Mouse (Mus musculus) midbrain, embryonic 15.5 days (tissue): ENCODE data around the gene Fgfr2. TPM values are rescaled to one million over a fixed set of nuclear protein-coding genes. Genes with fewer than 3 reads are reported as not detected.

ENCODE experiments used
- ATAC-seq: fragments of 200-750 bp; cut with Nextera tagmentation; replicated peaks from 2 replicates; pipeline ENCODE4 v1.8.0; 2017; ENCODE audit warnings: moderate TSS enrichment
- H3K27ac ChIP-seq: fragments of 300-500 bp; sonication (generic); 2 replicates; pipeline ENCODE4 v1.5.1; 2015; ENCODE audit warnings: mild to moderate bottlenecking, inconsistent platforms
- H3K27me3 ChIP-seq: fragments of 300-500 bp; sonication (generic); replicated peaks from 2 replicates; pipeline ENCODE4 v1.6.1; 2015; ENCODE audit warnings: inconsistent platforms
- H3K36me3 ChIP-seq: fragments of 300-500 bp; sonication (generic); replicated peaks from 2 replicates; pipeline ENCODE4 v1.6.1; 2015; ENCODE audit warnings: inconsistent platforms
- H3K4me1 ChIP-seq: fragments of 300-500 bp; sonication (generic); 2 replicates; pipeline ENCODE4 v1.6.1; 2015; ENCODE audit warnings: inconsistent platforms
- H3K4me2 ChIP-seq: fragments of 300-500 bp; sonication (generic); 2 replicates; pipeline ENCODE4 v1.6.1; 2015; ENCODE audit warnings: inconsistent platforms, mild to moderate bottlenecking, moderate library complexity
- H3K4me3 ChIP-seq: fragments of 300-500 bp; sonication (generic); 2 replicates; pipeline ENCODE4 v1.5.1; 2015; ENCODE audit warnings: mild to moderate bottlenecking, inconsistent platforms
- H3K9ac ChIP-seq: fragments of 300-500 bp; sonication (generic); 2 replicates; pipeline ENCODE4 v1.6.1; 2015; ENCODE audit warnings: mild to moderate bottlenecking, inconsistent platforms
- H3K9me3 ChIP-seq: fragments of 300-500 bp; sonication (generic); 2 replicates; pipeline ENCODE4 v1.6.1; 2016; ENCODE audit warnings: inconsistent platforms
- WGBS: fragments of 180-500 bp; shearing (Covaris S2); methylation state at CpG from one replicate; pipeline ENCODE4 v1.1.7; 2015; ENCODE audit warnings: mixed read lengths; 5-methylcytosine and 5-hydroxymethylcytosine counted together
- polyA plus RNA-seq: library from polyadenylated mRNA; unstranded; fragments of >200 nt; fragmentation: Nextera tagmentation; extraction: Ambion mirVana; gene quantifications from 2 replicates; pipeline ENCODE4 v1.2.1, GENCODE M21; 2015

The Fgfr2 gene
- polyA plus RNA-seq, 1 experiment from 2014 or later = 23.3 TPM

DNA sequence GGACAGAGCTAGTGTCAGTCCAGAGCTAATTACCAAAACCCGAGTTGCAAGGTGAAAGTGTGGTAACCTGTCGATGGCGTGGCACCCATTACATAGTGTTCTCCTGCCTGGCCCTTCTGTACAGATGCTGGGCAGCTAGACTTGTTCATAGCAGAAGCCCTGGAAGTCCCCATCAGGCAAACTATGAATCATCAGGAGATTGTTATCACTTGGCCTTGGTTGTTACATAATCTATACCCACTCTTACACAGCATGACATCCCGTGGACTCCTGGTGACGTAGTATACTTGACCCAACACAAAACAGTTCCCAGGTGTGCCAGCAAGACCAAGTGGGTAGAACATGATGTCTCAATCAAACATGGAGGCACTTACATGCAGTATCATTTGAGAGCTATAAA lies 2885.9 kb downstream of the Fgfr2 start:
- H3K4me1 ChIP-seq = no peaks in the 10 kb centered on the region
- ATAC-seq = no peak
- 88% methylated on average over 5 of the region's 5 CpGs for WGBS

GRCm38 (mm10) chr7:130233777-130234176 lies 2889.4 kb downstream of the Fgfr2 start:
- no peak for ATAC-seq
- no peak overlapping the region for H3K9ac ChIP-seq
- no peak overlapping the region for H3K4me3 ChIP-seq
- H3K4me1 ChIP-seq = no peaks in the 10 kb centered on the region
- H3K4me2 ChIP-seq = no peak overlapping the region
- H3K27me3 ChIP-seq = no peaks in the 10 kb centered on the region
- no peak overlapping the region for H3K27ac ChIP-seq
- H3K9me3 ChIP-seq = no peaks in the 10 kb centered on the region
- H3K36me3 ChIP-seq = no peaks in the 10 kb centered on the region
- 80% methylated on average over 7 of the region's 7 CpGs for WGBS

More for the DNA sequence above, 2885.9 kb downstream of the Fgfr2 start:
- Histone ChIP-seq H3K4me3 (no peak overlapping the region), H3K9me3 (no peaks in the 10 kb centered on the region), H3K9ac (no peak overlapping the region), H3K36me3 (no peaks in the 10 kb centered on the region), H3K27ac (no peak overlapping the region), H3K27me3 (no peaks in the 10 kb centered on the region), H3K4me2 (no peak overlapping the region)

GRCm38 (mm10) chr7:130230034-130230433 lies 2893.1 kb downstream of the Fgfr2 start:
- Histone ChIP-seq H3K27me3 (no peaks in the 10 kb centered on the region), H3K9ac (no peak overlapping the region), H3K4me1 (peaks cover 5% of the 10 kb centered on the region; the same call in 1 of the 2 replicates), H3K27ac (no peak overlapping the region), H3K4me3 (no peak overlapping the region), H3K9me3 (no peaks in the 10 kb centered on the region), H3K4me2 (no peak overlapping the region), H3K36me3 (no peaks in the 10 kb centered on the region)
- ATAC-seq = no peak
- WGBS = 93% methylated on average over 4 of the region's 4 CpGs

- 79% methylated on average over 3 of the region's 3 CpGs for WGBS
- Histone ChIP-seq H3K9ac (no peak overlapping the region), H3K36me3 (no peaks in the 10 kb centered on the region), H3K27me3 (no peaks in the 10 kb centered on the region), H3K4me1 (peaks cover 20% of the 10 kb centered on the region), H3K9me3 (no peaks in the 10 kb centered on the region), H3K4me3 (no peak overlapping the region), H3K27ac (no peak overlapping the region), H3K4me2 (no peak overlapping the region)
- ATAC-seq = no peak
Observed at GRCm38 (mm10) chr7:130225227-130225626, 2897.9 kb downstream of the Fgfr2 start.

- no peaks in the 10 kb centered on the region for H3K9me3 ChIP-seq
- H3K27me3 ChIP-seq = peaks cover under 1% of the 10 kb centered on the region; the same call in 1 of the 2 replicates
- H3K9ac ChIP-seq = no peak overlapping the region
- no peaks in the 10 kb centered on the region for H3K36me3 ChIP-seq
- ATAC-seq = no peak
- 88% methylated on average over 8 of the region's 8 CpGs for WGBS
- H3K4me2 ChIP-seq = no peak overlapping the region
- no peak overlapping the region for H3K4me3 ChIP-seq
- peaks cover 20% of the 10 kb centered on the region for H3K4me1 ChIP-seq
- no peak overlapping the region for H3K27ac ChIP-seq
Observed at GRCm38 (mm10) chr7:130222633-130223354, 2900.4 kb downstream of the Fgfr2 start.

DNA sequence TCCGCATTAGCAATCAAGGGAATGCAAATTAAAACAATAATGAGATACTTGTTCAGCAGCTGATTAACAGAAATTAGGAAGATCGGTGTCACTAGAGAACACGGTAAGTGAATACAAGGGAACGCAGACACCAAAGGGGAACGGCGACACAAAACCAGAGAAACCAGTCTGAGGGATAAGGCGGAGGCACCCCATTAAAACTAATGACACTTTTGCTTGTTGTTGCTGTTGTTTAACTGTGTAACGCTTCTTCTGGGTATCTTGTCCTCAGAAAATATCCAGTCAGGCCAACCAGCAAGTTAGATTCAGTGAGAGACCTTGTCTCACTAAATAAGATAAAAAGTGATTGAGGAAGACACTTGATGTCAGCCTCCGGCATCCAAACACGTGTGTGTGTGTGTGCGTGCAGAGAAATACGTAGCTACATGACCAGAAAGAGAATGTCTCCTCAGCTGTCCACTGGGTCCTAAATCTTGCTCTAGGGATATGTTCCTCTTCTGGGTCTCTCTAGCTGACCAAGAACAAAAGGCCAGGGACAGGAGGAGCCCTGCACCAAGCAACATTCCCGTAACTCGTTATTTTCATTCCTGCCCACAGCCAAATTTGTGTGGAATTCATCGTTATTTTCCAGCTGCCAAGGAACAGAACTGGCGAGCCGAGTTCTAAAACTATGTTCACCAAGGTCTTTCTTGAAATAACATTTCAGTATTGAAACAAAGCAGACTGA lies 2901.3 kb downstream of the Fgfr2 start:
- no peak overlapping the region for H3K4me3 ChIP-seq
- H3K9me3 ChIP-seq = no peaks in the 10 kb centered on the region
- peaks cover 6% of the 10 kb centered on the region for H3K27me3 ChIP-seq
- H3K27ac ChIP-seq = no peak overlapping the region
- peaks cover 16% of the 10 kb centered on the region for H3K4me1 ChIP-seq
- ATAC-seq = no peak
- H3K36me3 ChIP-seq = no peaks in the 10 kb centered on the region
- 0 out of 2 replicates have a peak overlapping the region, but pooled peaks have one; percentile 4 for H3K4me2 ChIP-seq
- 59% methylated on average over 17 of the region's 17 CpGs for WGBS
- no peak overlapping the region for H3K9ac ChIP-seq

- 71% methylated on average over 4 of the region's 4 CpGs for WGBS
- H3K4me1 ChIP-seq = peaks cover 20% of the 10 kb centered on the region
- H3K4me3 ChIP-seq = no peak overlapping the region
- H3K9me3 ChIP-seq = no peaks in the 10 kb centered on the region
- no peak overlapping the region for H3K9ac ChIP-seq
- no peak overlapping the region for H3K27ac ChIP-seq
- ATAC-seq = no peak
- no peak overlapping the region for H3K4me2 ChIP-seq
- H3K36me3 ChIP-seq = no peaks in the 10 kb centered on the region
- H3K27me3 ChIP-seq = peaks cover 6% of the 10 kb centered on the region
Observed at GRCm38 (mm10) chr7:130220627-130221026, 2902.5 kb downstream of the Fgfr2 start.

DNA sequence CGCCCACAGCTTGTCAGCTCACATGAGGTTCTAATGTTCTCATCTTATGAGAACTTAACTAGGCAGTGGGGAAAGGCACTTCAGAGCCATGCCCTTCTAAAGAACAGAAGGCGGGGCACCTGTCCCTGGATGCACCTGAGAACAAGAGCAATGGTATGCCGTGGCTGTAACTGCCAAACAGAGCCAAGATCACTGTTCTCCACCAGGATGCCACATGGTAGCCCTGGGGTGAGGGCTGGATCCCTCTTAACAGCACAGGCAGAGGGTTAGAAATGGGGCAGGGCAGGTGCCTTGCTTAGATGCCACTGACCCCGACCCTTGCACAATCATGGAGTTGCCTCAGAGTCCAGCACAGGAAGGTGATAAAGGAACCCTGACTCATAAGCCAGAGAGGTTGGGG lies 2903.3 kb downstream of the Fgfr2 start:
- Histone ChIP-seq H3K36me3 (no peaks in the 10 kb centered on the region), H3K4me2 (no peak overlapping the region), H3K27me3 (peaks cover 6% of the 10 kb centered on the region), H3K4me1 (peaks cover 27% of the 10 kb centered on the region), H3K4me3 (no peak overlapping the region), H3K9me3 (no peaks in the 10 kb centered on the region), H3K9ac (no peak overlapping the region), H3K27ac (no peak overlapping the region)
- WGBS = 90% methylated on average over 4 of the region's 4 CpGs
- ATAC-seq = no peak

- H3K27ac ChIP-seq = peak overlapping the region; percentile 45; the same call in 1 of the 2 replicates
- H3K27me3 ChIP-seq = peaks cover 9% of the 10 kb centered on the region
- no peak for ATAC-seq
- H3K4me1 ChIP-seq = peaks cover 31% of the 10 kb centered on the region
- no peak overlapping the region for H3K4me3 ChIP-seq
- H3K9ac ChIP-seq = no peak overlapping the region
- no peak overlapping the region for H3K4me2 ChIP-seq
- no peaks in the 10 kb centered on the region for H3K36me3 ChIP-seq
- H3K9me3 ChIP-seq = no peaks in the 10 kb centered on the region
- 11% methylated on average over 4 of the region's 4 CpGs for WGBS
Observed at GRCm38 (mm10) chr7:130216272-130216671, 2906.9 kb downstream of the Fgfr2 start.

DNA sequence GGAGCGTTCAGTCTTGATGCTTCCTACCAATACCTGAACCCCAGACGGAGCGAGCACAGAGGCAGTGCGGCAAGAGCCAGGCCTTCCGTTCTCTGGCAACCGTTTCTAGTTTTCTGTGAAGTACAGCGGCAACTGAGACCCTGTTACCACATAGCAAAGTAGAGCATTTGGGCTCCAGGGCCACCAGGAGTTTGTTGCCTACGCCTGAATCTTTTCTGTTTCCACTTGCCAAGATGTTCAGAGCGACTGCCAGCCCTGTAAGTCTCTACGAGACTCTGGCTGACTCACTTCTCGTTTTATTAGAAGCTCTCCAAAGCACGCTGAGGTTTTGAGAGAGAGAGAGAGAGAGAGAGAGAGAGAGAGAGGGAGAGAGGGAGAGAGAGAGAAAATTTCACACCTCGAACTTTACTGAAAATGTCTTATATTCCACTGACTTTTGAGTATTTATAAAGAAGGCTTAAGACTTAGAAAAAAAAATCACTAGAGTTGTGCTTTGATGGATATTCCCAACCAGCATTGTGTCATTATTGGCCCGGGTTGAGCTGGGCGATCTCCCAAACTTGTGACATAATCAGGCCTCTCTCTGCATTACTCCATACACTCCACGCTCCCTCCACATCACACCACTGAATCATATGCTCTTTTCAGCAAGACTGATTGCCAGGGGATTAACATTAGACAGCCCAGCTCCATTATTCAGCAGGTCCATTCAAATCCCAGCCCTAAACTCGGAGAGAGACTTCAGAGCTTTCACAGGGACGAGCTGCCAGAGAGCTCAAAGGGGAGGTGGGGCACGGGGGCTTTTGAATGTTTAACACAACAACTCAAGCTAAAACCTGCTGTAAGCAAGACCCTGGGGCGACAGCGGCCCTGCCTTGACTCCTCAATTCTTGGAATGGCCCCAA lies 2907.6 kb downstream of the Fgfr2 start:
- Histone ChIP-seq H3K36me3 (no peaks in the 10 kb centered on the region), H3K4me2 (no peak overlapping the region), H3K9me3 (no peaks in the 10 kb centered on the region), H3K4me1 (peaks cover 26% of the 10 kb centered on the region), H3K27ac (peak overlapping the region; percentile 63; the same call in 1 of the 2 replicates), H3K9ac (no peak overlapping the region; the same call in 1 of the 2 replicates), H3K4me3 (no peak overlapping the region), H3K27me3 (peaks cover 9% of the 10 kb centered on the region)
- peak; percentile 89 for ATAC-seq
- 17% methylated on average over 21 of the region's 21 CpGs for WGBS

DNA sequence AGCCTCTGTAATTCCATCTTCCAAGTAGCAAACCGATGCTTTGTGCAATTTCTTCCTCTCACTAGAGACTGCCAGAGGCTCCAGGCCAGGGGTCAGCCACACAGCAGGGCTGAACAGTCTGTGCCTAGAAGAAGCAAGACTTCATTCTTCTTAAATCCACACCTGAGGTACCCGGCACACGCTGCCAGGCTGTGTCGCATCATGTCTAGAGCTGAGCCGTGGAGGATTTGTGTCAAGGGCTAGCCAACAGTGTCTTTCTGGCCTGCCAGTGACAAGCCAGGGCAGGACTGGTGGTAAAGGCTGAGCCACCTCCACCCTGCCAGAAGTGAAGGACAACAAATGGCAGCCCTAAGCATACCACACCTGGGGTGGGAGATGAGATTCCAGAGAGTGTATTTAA lies 2910.0 kb downstream of the Fgfr2 start:
- 88% methylated on average over 5 of the region's 5 CpGs for WGBS
- peaks cover 9% of the 10 kb centered on the region for H3K27me3 ChIP-seq

GRCm38 (mm10) chr7:130211411-130211810 lies 2911.7 kb downstream of the Fgfr2 start:
- ATAC-seq = no peak
- 56% methylated on average over 5 of the region's 5 CpGs for WGBS
- Histone ChIP-seq H3K27me3 (0 out of 2 replicates have a peak, but pooled peaks cover 4% of the 10 kb centered on the region), H3K27ac (no peak overlapping the region), H3K4me3 (no peak overlapping the region), H3K9me3 (no peaks in the 10 kb centered on the region), H3K4me2 (no peak overlapping the region), H3K36me3 (no peaks in the 10 kb centered on the region), H3K4me1 (peaks cover 24% of the 10 kb centered on the region), H3K9ac (no peak overlapping the region)

More for the DNA sequence above, 2910.0 kb downstream of the Fgfr2 start:
- Histone ChIP-seq H3K36me3 (no peaks in the 10 kb centered on the region), H3K4me1 (peaks cover 22% of the 10 kb centered on the region), H3K4me3 (no peak overlapping the region), H3K9me3 (no peaks in the 10 kb centered on the region), H3K4me2 (no peak overlapping the region), H3K27ac (no peak overlapping the region), H3K9ac (no peak overlapping the region)
- no peak for ATAC-seq
